Mouse (Mus musculus) splenic B cell, adult 2 months (primary cell): ENCODE data around the gene Rnd1.

Experiments
- DNase-seq: peaks from one replicate; pipeline ENCODE4 v3.0.0-alpha.2; 2011; ENCODE audit warnings: low read depth, low spot score
- H3K27me3 ChIP-seq: 2 replicates; pipeline ENCODE4 v1.6.1; 2012; ENCODE audit warnings: mild to moderate bottlenecking, low read length, moderate library complexity, mixed read lengths; ENCODE audit not compliant: control insufficient read depth, poor library complexity, insufficient read depth, severe bottlenecking
- H3K36me3 ChIP-seq: 2 replicates; pipeline ENCODE4 v1.6.1; 2012; ENCODE audit warnings: mild to moderate bottlenecking, low read length, moderate library complexity, mixed read lengths; ENCODE audit not compliant: control insufficient read depth, poor library complexity, insufficient read depth, severe bottlenecking

Rnd1 gene

GRCm38 (mm10) chr15:98676940-98677728 lies at the start of gene Rnd1:
Gene Rnd1, minus strand, starts transcription at chr15:98677461.
- peak; percentile 68 for DNase-seq

GRCm38 (mm10) chr15:98726746-98727145 lies 49.5 kb upstream of the Rnd1 start:
- no peaks in the 10 kb centered on the region; the same call in 1 of the 2 replicates for H3K27me3 ChIP-seq
- no peaks in the 10 kb centered on the region for H3K36me3 ChIP-seq
- no peak for DNase-seq

More at GRCm38 (mm10) chr15:98676940-98677728, at the start of gene Rnd1:
- no peaks in the 10 kb centered on the region for H3K36me3 ChIP-seq
- peaks cover 4% of the 10 kb centered on the region for H3K27me3 ChIP-seq

GRCm38 (mm10) chr15:98726079-98726478 lies 48.8 kb upstream of the Rnd1 start:
- Histone ChIP-seq H3K27me3 (no peaks in the 10 kb centered on the region; the same call in 1 of the 2 replicates), H3K36me3 (no peaks in the 10 kb centered on the region)
- DNase-seq, result no peak

GRCm38 (mm10) chr15:98724441-98724840 lies 47.2 kb upstream of the Rnd1 start:
- Histone ChIP-seq H3K27me3 (no peaks in the 10 kb centered on the region; the same call in 1 of the 2 replicates), H3K36me3 (no peaks in the 10 kb centered on the region)
- DNase-seq, result no peak

- no peaks in the 10 kb centered on the region; the same call in 1 of the 2 replicates for H3K27me3 ChIP-seq
- H3K36me3 ChIP-seq, result no peaks in the 10 kb centered on the region
- DNase-seq, result no peak
Measured at GRCm38 (mm10) chr15:98722854-98723253, 45.6 kb upstream of the Rnd1 start.

GRCm38 (mm10) chr15:98722191-98722590 lies 44.9 kb upstream of the Rnd1 start:
- Histone ChIP-seq H3K36me3 (no peaks in the 10 kb centered on the region), H3K27me3 (no peaks in the 10 kb centered on the region; the same call in 1 of the 2 replicates)
- no peak for DNase-seq

GRCm38 (mm10) chr15:98717301-98717700 lies 40.0 kb upstream of the Rnd1 start:
- no peaks in the 10 kb centered on the region for H3K36me3 ChIP-seq
- H3K27me3 ChIP-seq, result no peaks in the 10 kb centered on the region; the same call in 1 of the 2 replicates
- DNase-seq, result no peak

- Histone ChIP-seq H3K36me3 (no peaks in the 10 kb centered on the region), H3K27me3 (no peaks in the 10 kb centered on the region; the same call in 1 of the 2 replicates)
- DNase-seq, result no peak
Measured at GRCm38 (mm10) chr15:98714230-98714652, 37.0 kb upstream of the Rnd1 start.

- Histone ChIP-seq H3K27me3 (no peaks in the 10 kb centered on the region), H3K36me3 (no peaks in the 10 kb centered on the region)
- peak; percentile 81 for DNase-seq
Measured at GRCm38 (mm10) chr15:98710442-98710841, 33.2 kb upstream of the Rnd1 start.

GRCm38 (mm10) chr15:98707766-98708372 lies 30.6 kb upstream of the Rnd1 start, which contains the start of gene Ccdc65:
Gene Ccdc65, plus strand, starts transcription at chr15:98708207.
- H3K36me3 ChIP-seq, result no peaks in the 10 kb centered on the region
- no peaks in the 10 kb centered on the region for H3K27me3 ChIP-seq
- peak; percentile 87 for DNase-seq

GRCm38 (mm10) chr15:98704312-98704711 lies 27.1 kb upstream of the Rnd1 start:
- DNase-seq, result no peak
- Histone ChIP-seq H3K36me3 (no peaks in the 10 kb centered on the region), H3K27me3 (0 out of 2 replicates have a peak, but pooled peaks cover 2% of the 10 kb centered on the region)

- no peaks in the 10 kb centered on the region for H3K36me3 ChIP-seq
- DNase-seq, result peak; percentile 83
- H3K27me3 ChIP-seq, result 0 out of 2 replicates have a peak, but pooled peaks cover 2% of the 10 kb centered on the region
Measured at GRCm38 (mm10) chr15:98699190-98700105, 22.2 kb upstream of the Rnd1 start.

GRCm38 (mm10) chr15:98696216-98696615 lies 19.0 kb upstream of the Rnd1 start:
- Histone ChIP-seq H3K36me3 (no peaks in the 10 kb centered on the region), H3K27me3 (0 out of 2 replicates have a peak, but pooled peaks cover 2% of the 10 kb centered on the region)
- no peak for DNase-seq

- H3K27me3 ChIP-seq, result 0 out of 2 replicates have a peak, but pooled peaks cover 1% of the 10 kb centered on the region
- no peak for DNase-seq
- H3K36me3 ChIP-seq, result no peaks in the 10 kb centered on the region
Measured at GRCm38 (mm10) chr15:98695726-98696125, 18.5 kb upstream of the Rnd1 start.
